Mouse (Mus musculus) midbrain, embryonic 14.5 days (tissue): ENCODE results near the gene Rbm42. TPM values are rescaled to one million over a fixed set of nuclear protein-coding genes. Genes with fewer than 3 reads are reported as not detected.

Source experiments
- ATAC-seq: fragments of 200-750 bp; cut with Nextera tagmentation; 2 replicates; pipeline ENCODE4 v1.8.0; 2017; ENCODE audit warnings: moderate number of reproducible peaks, moderate library complexity; ENCODE audit not compliant: low FRiP score, low TSS enrichment
- DNase-seq: peaks from one replicate; pipeline ENCODE4 v3.0.0-alpha.2; 2015
- H3K27ac ChIP-seq: fragments of 300-500 bp; sonication (generic); replicated peaks from 2 replicates; pipeline ENCODE4 v1.5.1; 2014; ENCODE audit warnings: mild to moderate bottlenecking, low read depth, low read length, moderate library complexity
- H3K27me3 ChIP-seq: fragments of 300-500 bp; sonication (generic); 2 replicates; pipeline ENCODE4 v1.6.1; 2014; ENCODE audit warnings: low read length, control low read depth, mixed read lengths; ENCODE audit not compliant: control insufficient read depth, insufficient read depth
- H3K36me3 ChIP-seq: fragments of 300-500 bp; sonication (generic); 2 replicates; pipeline ENCODE4 v1.6.1; 2014; ENCODE audit warnings: low read length, control low read depth; ENCODE audit not compliant: control insufficient read depth, insufficient read depth
- H3K4me1 ChIP-seq: fragments of 300-500 bp; sonication (generic); 2 replicates; pipeline ENCODE4 v1.6.1; 2014; ENCODE audit warnings: mild to moderate bottlenecking, antibody characterized with exemption, low read length, control low read depth; ENCODE audit not compliant: control insufficient read depth, insufficient read depth
- H3K4me2 ChIP-seq: fragments of 300-500 bp; sonication (generic); 2 replicates; pipeline ENCODE4 v1.6.1; 2014; ENCODE audit warnings: mild to moderate bottlenecking, low read length, moderate library complexity
- H3K4me3 ChIP-seq: fragments of 300-500 bp; sonication (generic); replicated peaks from 2 replicates; pipeline ENCODE4 v1.5.1; 2014; ENCODE audit warnings: low read depth, low read length
- H3K9ac ChIP-seq: fragments of 300-500 bp; sonication (generic); replicated peaks from 2 replicates; pipeline ENCODE4 v1.6.1; 2014; ENCODE audit warnings: mild to moderate bottlenecking, low read length, moderate library complexity
- H3K9me3 ChIP-seq: fragments of 300-500 bp; sonication (generic); 2 replicates; pipeline ENCODE4 v1.6.1; 2016; ENCODE audit warnings: low read length, control low read depth, mixed read lengths; ENCODE audit not compliant: control insufficient read depth
- WGBS: fragments of 180-500 bp; shearing (Covaris S2); extraction: QIAGEN DNeasy Blood & Tissue Kit; methylation state at CpG from one replicate; pipeline ENCODE4 v1.1.7; 2014; 5-methylcytosine and 5-hydroxymethylcytosine counted together
- polyA plus RNA-seq: library from polyadenylated mRNA; unstranded; fragments of >200 nt; fragmentation: Nextera tagmentation; extraction: Ambion mirVana; gene quantifications from 2 replicates; pipeline ENCODE4 v1.2.1, GENCODE M21; 2014

The Rbm42 gene
- polyA plus RNA-seq: 126 and 144 TPM in 2 replicates

- Histone ChIP-seq H3K36me3 (peaks cover 43% of the 10 kb centered on the region), H3K27ac (peak within 1 kb of the TSS; percentile 72), H3K4me2 (peak within 1 kb of the TSS; percentile 84), H3K9ac (peak within 1 kb of the TSS; percentile 78), H3K9me3 (no peaks in the 10 kb centered on the region), H3K27me3 (no peaks in the 10 kb centered on the region), H3K4me1 (peaks cover 6% of the 10 kb centered on the region; the same call in 1 of the 2 replicates), H3K4me3 (peak within 1 kb of the TSS; percentile 67)
- DNase-seq (peak; percentile 99), ATAC-seq (peak; percentile 99)
- WGBS: 2% methylated on average over 59 of the region's 59 CpGs
These were observed at the start of gene Rbm42 for GRCm38 (mm10) chr7:30649591-30650540. Gene Rbm42, minus strand, starts transcription at chr7:30650317.

- H3K9me3 ChIP-seq: no peaks in the 10 kb centered on the region
- no peak within 1 kb of the TSS for H3K27ac ChIP-seq
- no peaks in the 10 kb centered on the region for H3K4me1 ChIP-seq
- DNase-seq (no peak), ATAC-seq (no peak)
- 39% methylated on average over 9 of the region's 9 CpGs for WGBS
- H3K4me2 ChIP-seq: no peak within 1 kb of the TSS
- no peak within 1 kb of the TSS for H3K4me3 ChIP-seq
- H3K27me3 ChIP-seq: no peaks in the 10 kb centered on the region
- no peak within 1 kb of the TSS for H3K9ac ChIP-seq
- no peaks in the 10 kb centered on the region for H3K36me3 ChIP-seq
These were observed 48.5 kb upstream of the Rbm42 start, which contains the start of gene 2200002J24Rik for GRCm38 (mm10) chr7:30698589-30698988. Gene 2200002J24Rik, plus strand, starts transcription at chr7:30698926.

GRCm38 (mm10) chr7:30698101-30698500 is 48.0 kb upstream of the Rbm42 start:
- Histone ChIP-seq H3K9ac (no peak overlapping the region), H3K27me3 (no peaks in the 10 kb centered on the region), H3K4me3 (no peak overlapping the region), H3K9me3 (no peaks in the 10 kb centered on the region), H3K4me1 (no peaks in the 10 kb centered on the region), H3K4me2 (no peak overlapping the region), H3K27ac (no peak overlapping the region), H3K36me3 (no peaks in the 10 kb centered on the region)
- ATAC-seq (no peak), DNase-seq (no peak)
- WGBS: 70% methylated on average over 5 of the region's 5 CpGs

- DNase-seq: no peak
- WGBS: 74% methylated on average over 6 of the region's 6 CpGs
- Histone ChIP-seq H3K4me3 (no peak overlapping the region), H3K27ac (no peak overlapping the region), H3K4me1 (no peaks in the 10 kb centered on the region), H3K36me3 (no peaks in the 10 kb centered on the region), H3K4me2 (no peak overlapping the region), H3K9me3 (no peaks in the 10 kb centered on the region), H3K27me3 (peaks cover 12% of the 10 kb centered on the region), H3K9ac (no peak overlapping the region)
- no peak for ATAC-seq
These were observed 38.2 kb upstream of the Rbm42 start for GRCm38 (mm10) chr7:30688325-30688724.

- Histone ChIP-seq H3K4me3 (no peak overlapping the region), H3K27ac (no peak overlapping the region), H3K9ac (no peak overlapping the region), H3K9me3 (no peaks in the 10 kb centered on the region), H3K27me3 (peaks cover 12% of the 10 kb centered on the region), H3K4me2 (no peak overlapping the region), H3K4me1 (no peaks in the 10 kb centered on the region), H3K36me3 (no peaks in the 10 kb centered on the region)
- no peak for DNase-seq
- ATAC-seq: no peak
- 80% methylated on average over 2 of the region's 2 CpGs for WGBS
These were observed 33.3 kb upstream of the Rbm42 start for GRCm38 (mm10) chr7:30683425-30683824.

- no peak overlapping the region for H3K4me2 ChIP-seq
- no peaks in the 10 kb centered on the region for H3K4me1 ChIP-seq
- H3K27ac ChIP-seq: no peak overlapping the region
- no peak overlapping the region for H3K4me3 ChIP-seq
- no peaks in the 10 kb centered on the region for H3K27me3 ChIP-seq
- DNase-seq: no peak
- no peaks in the 10 kb centered on the region for H3K36me3 ChIP-seq
- WGBS: 75% methylated on average over 5 of the region's 5 CpGs
- ATAC-seq: no peak
- H3K9ac ChIP-seq: no peak overlapping the region
- no peaks in the 10 kb centered on the region for H3K9me3 ChIP-seq
These were observed 31.8 kb upstream of the Rbm42 start for GRCm38 (mm10) chr7:30681897-30682296.

- Histone ChIP-seq H3K4me2 (no peak overlapping the region), H3K27ac (no peak overlapping the region), H3K27me3 (no peaks in the 10 kb centered on the region), H3K9ac (no peak overlapping the region), H3K9me3 (no peaks in the 10 kb centered on the region), H3K4me3 (no peak overlapping the region), H3K36me3 (no peaks in the 10 kb centered on the region), H3K4me1 (no peaks in the 10 kb centered on the region)
- WGBS: 63% methylated on average over 5 of the region's 5 CpGs
- ATAC-seq: no peak
- DNase-seq: peak; percentile 37
These were observed 28.3 kb upstream of the Rbm42 start for GRCm38 (mm10) chr7:30678263-30678975.

GRCm38 (mm10) chr7:30671480-30671879 is 21.4 kb upstream of the Rbm42 start, which contains the start of gene Pmis2:
Gene Pmis2, minus strand, starts transcription at chr7:30671605.
- H3K4me3 ChIP-seq: no peak within 1 kb of the TSS
- H3K4me1 ChIP-seq: no peaks in the 10 kb centered on the region
- no peaks in the 10 kb centered on the region for H3K9me3 ChIP-seq
- H3K27ac ChIP-seq: no peak within 1 kb of the TSS
- ATAC-seq (no peak), DNase-seq (no peak)
- H3K27me3 ChIP-seq: no peaks in the 10 kb centered on the region
- H3K36me3 ChIP-seq: no peaks in the 10 kb centered on the region
- no peak within 1 kb of the TSS for H3K9ac ChIP-seq
- 70% methylated on average over 9 of the region's 9 CpGs for WGBS
- no peak within 1 kb of the TSS for H3K4me2 ChIP-seq
